Mouse (Mus musculus) kidney, postnatal 0 days (tissue): ENCODE results near the gene Methig1. TPM values are rescaled to one million over a fixed set of nuclear protein-coding genes. Genes with fewer than 3 reads are reported as not detected.
"Not testable (repeated sequence)": the region's sequence is repeated elsewhere in the genome, so short reads cannot be mapped to it uniquely, and the experiment has no call there.

Experiments
- ATAC-seq: fragments of 200-750 bp; cut with Nextera tagmentation; replicated peaks from 2 replicates; pipeline ENCODE4 v1.8.0; 2017; ENCODE audit warnings: low read depth, moderate number of reproducible peaks, moderate TSS enrichment, moderate library complexity; ENCODE audit not compliant: low FRiP score
- DNase-seq: peaks from one replicate; pipeline ENCODE4 v3.0.0-alpha.2; 2016; ENCODE audit warnings: low spot score
- H3K27ac ChIP-seq: fragments of 300-500 bp; sonication (generic); 2 replicates; pipeline ENCODE4 v1.5.1; 2014; ENCODE audit warnings: mild to moderate bottlenecking
- H3K27me3 ChIP-seq: fragments of 300-500 bp; sonication (generic); 2 replicates; pipeline ENCODE4 v1.6.1; 2014; ENCODE audit warnings: low read length, mixed read lengths; ENCODE audit not compliant: insufficient read depth
- H3K36me3 ChIP-seq: fragments of 300-500 bp; sonication (generic); 2 replicates; pipeline ENCODE4 v1.6.1; 2014; ENCODE audit warnings: low read length, mixed read lengths; ENCODE audit not compliant: insufficient read depth
- H3K4me1 ChIP-seq: fragments of 300-500 bp; sonication (generic); replicated peaks from 2 replicates; pipeline ENCODE4 v1.6.1; 2014; ENCODE audit warnings: antibody characterized with exemption, low read length, mixed read lengths; ENCODE audit not compliant: insufficient read depth
- H3K4me2 ChIP-seq: fragments of 300-500 bp; sonication (generic); 2 replicates; pipeline ENCODE4 v1.6.1; 2014; ENCODE audit warnings: mild to moderate bottlenecking, low read length, moderate library complexity, mixed read lengths
- H3K4me3 ChIP-seq: fragments of 300-500 bp; sonication (generic); replicated peaks from 2 replicates; pipeline ENCODE4 v1.5.1; 2014; ENCODE audit warnings: low read depth, low read length
- H3K9ac ChIP-seq: fragments of 300-500 bp; sonication (generic); 2 replicates; pipeline ENCODE4 v1.6.1; 2014; ENCODE audit warnings: low read depth, low read length
- H3K9me3 ChIP-seq: fragments of 300-500 bp; sonication (generic); replicated peaks from 2 replicates; pipeline ENCODE4 v1.6.1; 2016; ENCODE audit warnings: low read length, inconsistent platforms, mixed read lengths
- CTCF ChIP-seq: IDR thresholded peaks from 2 replicates; pipeline ENCODE4 v1.5.1; 2016; ENCODE audit warnings: antibody characterized with exemption, low read depth, mild to moderate bottlenecking, moderate library complexity
- WGBS: fragments of 180-500 bp; shearing (Covaris S2); extraction: QIAGEN DNeasy Blood & Tissue Kit; methylation state at CpG from one replicate; pipeline ENCODE4 v1.1.7; 2014; 5-methylcytosine and 5-hydroxymethylcytosine counted together
- polyA plus RNA-seq: library from polyadenylated mRNA; unstranded; fragments of >200 nt; fragmentation: Nextera tagmentation; extraction: Ambion mirVana; gene quantifications from 2 replicates; pipeline ENCODE4 v1.2.1, GENCODE M21; 2015

Methig1 gene
- polyA plus RNA-seq, 1 experiment from 2014 or later = 2.0 TPM

DNA sequence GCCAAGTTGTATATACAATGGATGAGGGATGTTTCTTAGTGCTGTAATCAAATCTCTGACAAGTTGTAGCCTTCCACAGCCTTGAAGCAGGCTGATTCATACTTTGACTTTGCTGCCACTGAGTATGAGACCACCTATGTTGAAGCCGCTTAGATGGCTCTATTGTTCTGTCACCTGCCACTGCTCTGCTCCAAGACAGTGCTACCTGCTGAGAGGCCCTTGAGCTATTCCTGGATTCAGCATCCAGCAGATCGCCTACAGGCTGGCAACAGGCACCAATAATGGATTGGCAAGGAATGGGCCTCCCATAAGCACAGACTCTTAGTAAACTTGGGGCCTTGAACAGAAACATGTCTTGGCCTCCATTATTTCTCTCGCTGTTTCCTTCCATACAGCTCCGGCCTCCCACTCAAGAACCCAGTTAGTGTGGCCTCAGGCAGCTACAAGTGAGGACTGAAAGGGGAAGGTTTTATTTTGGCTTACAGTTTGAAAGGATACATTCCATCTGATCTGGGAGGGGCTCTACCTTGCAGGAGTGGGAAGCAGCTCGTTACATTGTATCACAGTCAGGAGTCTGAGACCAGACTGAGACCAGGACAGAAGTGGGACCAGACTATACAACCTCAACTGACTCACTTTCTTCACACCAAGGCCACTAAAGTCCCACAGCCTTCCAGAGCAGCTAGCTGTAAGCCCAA lies 38.4 kb upstream of the Methig1 start:
- H3K9ac ChIP-seq = no peak overlapping the region
- ATAC-seq (no peak), DNase-seq (no peak)
- H3K4me3 ChIP-seq = no peak overlapping the region
- no peaks in the 10 kb centered on the region for H3K27me3 ChIP-seq
- no peaks in the 10 kb centered on the region for H3K4me1 ChIP-seq
- WGBS = 93% methylated on average over 5 of the region's 5 CpGs
- no peaks in the 10 kb centered on the region for H3K36me3 ChIP-seq
- no peak for TF ChIP-seq CTCF
- H3K27ac ChIP-seq = no peak overlapping the region
- no peaks in the 10 kb centered on the region for H3K9me3 ChIP-seq
- no peak overlapping the region for H3K4me2 ChIP-seq

DNA sequence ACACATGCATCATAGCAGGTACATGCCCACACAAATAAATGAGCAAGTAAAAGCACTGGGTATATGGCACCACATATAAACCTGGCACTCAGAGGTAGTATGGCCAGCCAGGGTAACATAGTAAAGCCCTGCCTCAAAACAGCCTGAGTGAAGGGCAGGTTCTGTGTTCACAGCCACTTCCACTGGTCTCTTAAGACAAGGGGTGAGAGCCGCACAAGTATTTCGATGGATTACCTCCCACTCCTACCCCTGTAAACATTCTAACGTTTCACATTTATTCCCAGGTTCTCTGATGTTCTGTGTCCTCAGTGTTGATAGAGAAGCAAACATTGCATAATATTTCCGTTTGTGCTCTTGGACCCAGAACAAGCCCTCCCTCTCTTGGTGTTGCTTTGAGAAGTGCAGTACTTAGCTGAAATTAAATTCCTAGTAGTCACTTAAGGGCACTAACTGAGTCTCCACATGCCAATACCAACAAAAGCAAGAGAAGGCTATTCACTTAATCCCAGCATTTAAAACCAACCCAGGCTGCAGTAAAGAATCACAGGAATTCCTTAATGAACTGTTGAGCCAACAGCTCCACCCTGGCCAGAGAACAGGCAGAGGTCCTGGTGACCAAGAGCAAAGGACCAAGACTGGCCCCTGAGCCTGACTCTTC lies 34.8 kb upstream of the Methig1 start:
- H3K4me1 ChIP-seq, ATAC-seq, H3K27ac ChIP-seq, H3K4me3 ChIP-seq, H3K9me3 ChIP-seq, H3K27me3 ChIP-seq, H3K4me2 ChIP-seq, H3K36me3 ChIP-seq, H3K9ac ChIP-seq: not testable (repeated sequence)
- peak; percentile 21 for DNase-seq
- WGBS = 55% methylated on average over 4 of the region's 4 CpGs

DNA sequence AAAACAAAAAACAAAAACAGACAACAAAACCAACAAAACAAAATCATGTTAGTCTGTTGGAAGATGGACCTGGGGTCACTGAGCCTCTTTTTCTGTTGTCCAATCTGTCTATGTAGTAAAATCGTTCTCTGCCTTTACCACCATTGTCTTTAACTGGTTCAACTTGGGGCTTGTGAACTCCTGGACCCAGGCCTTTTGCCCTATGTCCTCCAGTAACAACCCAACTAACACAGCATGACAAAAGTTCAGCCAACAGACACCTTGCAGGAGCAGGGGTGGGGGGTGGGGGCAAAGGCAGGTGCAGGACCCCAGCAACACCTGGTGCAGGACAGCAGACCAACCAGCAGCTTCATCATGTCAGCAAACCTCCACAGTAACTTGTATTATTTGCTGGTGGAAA lies 33.1 kb upstream of the Methig1 start:
- H3K36me3 ChIP-seq = no peaks in the 10 kb centered on the region
- no peak for TF ChIP-seq CTCF
- 92% methylated on average over 1 of the region's 1 CpGs for WGBS
- H3K27ac ChIP-seq = no peak overlapping the region
- H3K9me3 ChIP-seq = no peaks in the 10 kb centered on the region
- no peak overlapping the region for H3K9ac ChIP-seq
- H3K27me3 ChIP-seq = no peaks in the 10 kb centered on the region
- no peak overlapping the region for H3K4me2 ChIP-seq
- no peak for ATAC-seq
- no peaks in the 10 kb centered on the region for H3K4me1 ChIP-seq
- no peak for DNase-seq
- H3K4me3 ChIP-seq = no peak overlapping the region

DNA sequence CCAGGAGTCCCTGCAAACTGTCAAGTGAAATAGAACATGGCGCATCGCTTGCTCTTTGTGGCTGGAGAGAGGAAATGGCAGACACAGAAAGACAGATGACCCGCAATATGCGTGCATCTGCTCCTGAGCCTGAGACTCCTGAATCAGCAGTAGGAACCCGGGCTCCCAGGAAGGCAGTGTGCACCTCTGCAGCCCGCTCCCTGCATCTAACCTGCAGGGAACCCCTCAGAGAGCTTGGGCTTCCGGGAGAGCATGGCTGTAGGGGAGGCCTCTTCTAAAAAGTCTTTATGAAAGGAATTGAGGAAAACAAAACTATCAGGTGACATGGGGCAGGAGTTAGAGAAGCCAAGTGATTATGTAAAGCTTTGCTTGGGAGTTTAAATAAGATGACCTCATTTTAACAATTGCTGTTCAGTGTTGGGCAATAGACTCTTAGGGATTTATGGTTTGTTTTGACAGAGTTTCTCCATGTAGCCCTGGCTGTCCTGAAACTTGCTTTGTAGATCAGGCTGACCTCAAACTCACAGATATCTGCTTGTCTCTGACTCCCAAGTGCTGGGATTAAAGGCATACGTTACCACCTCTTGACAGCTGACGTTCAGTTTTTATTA lies 32.5 kb upstream of the Methig1 start:
- Histone ChIP-seq H3K9ac (no peak overlapping the region), H3K4me2 (no peak overlapping the region), H3K4me1 (0 out of 2 replicates have a peak, but pooled peaks cover 2% of the 10 kb centered on the region), H3K9me3 (no peaks in the 10 kb centered on the region), H3K4me3 (no peak overlapping the region), H3K27ac (no peak overlapping the region), H3K27me3 (no peaks in the 10 kb centered on the region), H3K36me3 (no peaks in the 10 kb centered on the region)
- 69% methylated on average over 9 of the region's 9 CpGs for WGBS
- TF ChIP-seq CTCF = no peak
- DNase-seq (no peak), ATAC-seq (no peak)

DNA sequence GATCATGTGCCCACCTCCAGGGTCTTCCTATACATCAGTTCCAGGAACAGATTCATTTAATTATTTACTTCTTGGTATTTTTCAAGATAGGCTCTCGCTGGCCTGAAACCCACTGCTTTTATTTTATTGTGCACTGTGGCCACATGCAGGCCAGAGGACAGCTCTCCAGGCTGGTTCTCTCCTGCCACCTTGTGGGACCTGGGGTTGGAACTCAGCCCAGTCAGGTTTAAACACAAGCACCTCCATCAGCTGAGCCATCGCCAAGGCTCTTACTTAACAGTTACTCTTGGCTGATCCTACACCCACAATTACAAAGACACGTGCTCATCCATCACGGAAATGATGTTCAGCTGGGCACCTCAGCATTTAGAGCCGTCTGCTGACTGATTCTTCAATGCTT lies 31.8 kb upstream of the Methig1 start:
- Histone ChIP-seq H3K4me2 (no peak overlapping the region), H3K27me3 (no peaks in the 10 kb centered on the region), H3K9ac (no peak overlapping the region), H3K27ac (no peak overlapping the region), H3K36me3 (no peaks in the 10 kb centered on the region), H3K9me3 (no peaks in the 10 kb centered on the region), H3K4me3 (no peak overlapping the region), H3K4me1 (0 out of 2 replicates have a peak, but pooled peaks cover 3% of the 10 kb centered on the region)
- ATAC-seq (0 out of 2 replicates have a peak, but pooled peaks have one; percentile 36), DNase-seq (peak; percentile 56)
- WGBS = 37% methylated on average over 5 of the region's 5 CpGs
- TF ChIP-seq CTCF = peak; percentile 74

DNA sequence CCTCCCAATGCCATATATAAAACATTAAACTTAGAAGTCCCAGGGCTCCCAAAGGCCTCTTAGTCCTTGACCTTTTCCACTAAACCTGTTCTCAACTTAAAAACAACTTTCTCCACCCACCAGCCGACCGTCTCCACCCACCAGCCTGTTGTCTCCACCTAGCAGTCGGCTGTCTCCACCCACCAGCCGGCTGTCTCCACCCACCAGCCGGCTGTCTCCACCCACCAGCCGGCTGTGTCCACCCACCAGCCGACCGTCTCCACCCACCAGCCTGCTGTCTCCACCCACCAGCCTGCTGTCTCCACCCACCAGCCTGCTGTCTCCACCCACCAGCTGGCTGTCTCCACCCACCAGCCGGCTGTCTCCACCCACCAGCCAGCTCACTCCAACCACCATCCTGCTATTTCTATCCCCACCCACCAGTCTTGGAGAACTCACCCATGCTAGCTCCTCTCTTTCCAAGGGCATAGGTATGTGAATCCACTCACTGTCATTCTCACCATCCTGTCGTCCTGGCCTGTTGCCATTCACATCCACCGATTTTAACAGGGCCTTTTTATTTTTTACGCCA lies 28.8 kb upstream of the Methig1 start:
- WGBS = 74% methylated on average over 12 of the region's 12 CpGs
- no peak for TF ChIP-seq CTCF
- no peaks in the 10 kb centered on the region for H3K36me3 ChIP-seq
- DNase-seq (no peak), ATAC-seq (no peak)
- H3K4me2 ChIP-seq = no peak overlapping the region
- no peaks in the 10 kb centered on the region for H3K27me3 ChIP-seq
- no peak overlapping the region for H3K9ac ChIP-seq
- H3K9me3 ChIP-seq = no peaks in the 10 kb centered on the region
- no peak overlapping the region for H3K4me3 ChIP-seq
- H3K27ac ChIP-seq = no peak overlapping the region
- H3K4me1 ChIP-seq = 0 out of 2 replicates have a peak, but pooled peaks cover 3% of the 10 kb centered on the region
